Mouse (Mus musculus) liver, embryonic 12.5 days (tissue): ENCODE measurements around the gene Gfm1. TPM values are rescaled to one million over a fixed set of nuclear protein-coding genes. Genes with fewer than 3 reads are reported as not detected.

Experiments
- ATAC-seq: fragments of 200-750 bp; cut with Nextera tagmentation; 2 replicates; pipeline ENCODE4 v1.8.0; 2017; ENCODE audit warnings: moderate number of reproducible peaks, mild to moderate bottlenecking, moderate library complexity
- H3K27ac ChIP-seq: fragments of 300-500 bp; sonication (generic); 2 replicates; pipeline ENCODE4 v1.5.1; 2016; ENCODE audit warnings: mild to moderate bottlenecking
- H3K27me3 ChIP-seq: fragments of 300-500 bp; sonication (generic); replicated peaks from 2 replicates; pipeline ENCODE4 v1.6.1; 2016; ENCODE audit warnings: mild to moderate bottlenecking, moderate library complexity
- H3K36me3 ChIP-seq: fragments of 300-500 bp; sonication (generic); 2 replicates; pipeline ENCODE4 v1.6.1; 2016; ENCODE audit warnings: mild to moderate bottlenecking, moderate library complexity
- H3K4me1 ChIP-seq: fragments of 300-500 bp; sonication (generic); 2 replicates; pipeline ENCODE4 v1.6.1; 2016
- H3K4me2 ChIP-seq: fragments of 300-500 bp; sonication (generic); 2 replicates; pipeline ENCODE4 v1.6.1; 2016; ENCODE audit warnings: mild to moderate bottlenecking, moderate library complexity
- H3K4me3 ChIP-seq: fragments of 300-500 bp; sonication (generic); 2 replicates; pipeline ENCODE4 v1.5.1; 2016; ENCODE audit warnings: mild to moderate bottlenecking, moderate library complexity
- H3K9ac ChIP-seq: fragments of 300-500 bp; sonication (generic); 2 replicates; pipeline ENCODE4 v1.6.1; 2016; ENCODE audit warnings: mild to moderate bottlenecking, moderate library complexity
- H3K9me3 ChIP-seq: fragments of 300-500 bp; sonication (generic); replicated peaks from 2 replicates; pipeline ENCODE4 v1.6.1; 2016; ENCODE audit warnings: mild to moderate bottlenecking, moderate library complexity
- WGBS: fragments of 180-500 bp; shearing (Covaris S2); methylation state at CpG from one replicate; pipeline ENCODE4 v1.1.7; 2016; ENCODE audit not compliant: insufficient replicate concordance; 5-methylcytosine and 5-hydroxymethylcytosine counted together
- polyA plus RNA-seq: library from polyadenylated mRNA; unstranded; fragments of >200 nt; fragmentation: Nextera tagmentation; extraction: Ambion mirVana; gene quantifications from 2 replicates; pipeline ENCODE4 v1.2.1, GENCODE M21; 2016

Gfm1 gene
- polyA plus RNA-seq, 1 experiment from 2014 or later, result 57.3 TPM

DNA sequence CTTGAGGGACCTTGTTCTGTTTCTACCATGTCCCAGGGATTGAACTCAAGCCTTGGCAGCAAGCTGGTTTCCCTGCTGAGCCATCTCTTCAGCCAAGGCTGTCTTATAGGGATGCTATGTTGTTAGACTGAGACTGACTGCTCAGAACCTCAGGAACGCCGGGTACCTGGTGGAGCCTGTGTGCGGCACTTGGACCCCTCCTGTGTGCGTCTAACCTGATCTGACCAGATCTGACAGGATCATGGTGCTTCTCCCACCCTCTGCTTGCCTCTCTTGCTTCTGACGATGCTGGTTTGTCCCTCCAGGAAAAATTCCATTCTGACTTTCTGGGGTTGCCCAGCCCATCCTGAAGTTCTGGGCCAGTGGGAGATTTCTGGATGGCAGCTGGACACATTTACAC, 36.7 kb downstream of the Gfm1 start:
- H3K36me3 ChIP-seq, result peaks cover 36% of the 10 kb centered on the region
- peaks cover 27% of the 10 kb centered on the region for H3K4me1 ChIP-seq
- no peaks in the 10 kb centered on the region for H3K27me3 ChIP-seq
- H3K4me2 ChIP-seq, result no peak overlapping the region
- H3K4me3 ChIP-seq, result no peak overlapping the region
- no peaks in the 10 kb centered on the region for H3K9me3 ChIP-seq
- H3K9ac ChIP-seq, result no peak overlapping the region
- H3K27ac ChIP-seq, result no peak overlapping the region
- ATAC-seq, result no peak
- 83% methylated on average over 5 of the region's 5 CpGs for WGBS

DNA sequence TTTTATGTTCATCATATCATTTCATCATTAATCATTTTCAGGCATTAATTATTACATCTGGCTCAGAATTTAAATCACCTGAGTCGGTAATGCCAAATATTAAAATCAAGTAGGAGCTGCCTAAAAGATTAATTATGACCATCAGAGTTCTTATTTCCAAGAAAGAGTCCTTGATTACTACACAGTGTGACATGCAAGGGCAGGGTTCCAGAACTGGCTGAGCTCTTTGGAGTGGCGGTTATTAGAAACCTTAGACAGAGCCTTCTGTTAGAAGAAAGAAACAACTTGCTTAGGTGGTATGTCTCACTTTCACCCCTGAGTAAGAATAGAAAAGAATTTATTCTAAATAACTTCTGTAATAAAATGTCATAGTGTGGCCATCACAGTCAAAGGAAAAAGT, 37.4 kb downstream of the Gfm1 start:
- Histone ChIP-seq H3K4me1 (peaks cover 34% of the 10 kb centered on the region), H3K36me3 (peaks cover 40% of the 10 kb centered on the region), H3K9me3 (no peaks in the 10 kb centered on the region), H3K27ac (no peak overlapping the region), H3K4me2 (no peak overlapping the region), H3K9ac (no peak overlapping the region), H3K4me3 (no peak overlapping the region), H3K27me3 (no peaks in the 10 kb centered on the region)
- no peak for ATAC-seq
- WGBS, result 83% methylated on average over 2 of the region's 2 CpGs

DNA sequence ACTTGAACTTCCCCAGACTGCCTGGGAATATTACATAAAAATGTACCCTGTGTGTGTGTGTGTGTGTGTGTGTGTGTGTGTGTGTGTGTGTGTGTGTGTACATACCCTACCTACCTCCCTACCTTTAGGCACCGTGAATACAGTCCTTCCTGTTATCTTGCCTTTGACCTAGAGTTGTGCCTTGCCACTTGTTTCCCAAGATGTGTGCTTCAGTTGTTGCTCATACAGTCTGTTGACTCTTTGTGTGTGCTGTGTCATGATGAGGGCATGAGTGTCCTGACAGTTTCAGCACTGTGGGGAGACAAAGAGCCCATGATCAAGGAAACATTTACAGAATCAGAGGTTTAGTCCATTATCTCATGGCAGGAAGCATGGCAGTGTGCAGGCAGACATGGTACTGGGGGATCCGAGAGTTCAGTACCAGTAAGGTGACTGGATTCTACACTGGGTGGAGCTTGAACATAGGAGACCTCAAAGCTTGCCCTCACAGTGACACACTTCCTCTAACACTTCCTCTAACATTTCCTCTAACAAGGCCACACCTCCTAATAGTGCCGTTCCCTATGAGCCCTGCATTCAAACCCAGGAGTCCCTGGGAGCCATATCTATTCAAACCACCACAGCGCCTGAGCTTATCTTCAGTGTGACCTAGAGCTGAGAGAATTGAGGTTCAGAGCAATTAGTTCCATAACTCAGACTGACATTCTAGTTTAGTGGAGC, 41.7 kb downstream of the Gfm1 start:
- ATAC-seq, result peak; percentile 89
- Histone ChIP-seq H3K4me1 (peaks cover 14% of the 10 kb centered on the region), H3K36me3 (peaks cover 67% of the 10 kb centered on the region), H3K27me3 (no peaks in the 10 kb centered on the region), H3K4me2 (no peak overlapping the region; the same call in 1 of the 2 replicates), H3K9ac (no peak overlapping the region), H3K27ac (peak overlapping the region; percentile 56; the same call in 1 of the 2 replicates), H3K9me3 (no peaks in the 10 kb centered on the region), H3K4me3 (no peak overlapping the region)
- WGBS, result 45% methylated on average over 4 of the region's 4 CpGs

DNA sequence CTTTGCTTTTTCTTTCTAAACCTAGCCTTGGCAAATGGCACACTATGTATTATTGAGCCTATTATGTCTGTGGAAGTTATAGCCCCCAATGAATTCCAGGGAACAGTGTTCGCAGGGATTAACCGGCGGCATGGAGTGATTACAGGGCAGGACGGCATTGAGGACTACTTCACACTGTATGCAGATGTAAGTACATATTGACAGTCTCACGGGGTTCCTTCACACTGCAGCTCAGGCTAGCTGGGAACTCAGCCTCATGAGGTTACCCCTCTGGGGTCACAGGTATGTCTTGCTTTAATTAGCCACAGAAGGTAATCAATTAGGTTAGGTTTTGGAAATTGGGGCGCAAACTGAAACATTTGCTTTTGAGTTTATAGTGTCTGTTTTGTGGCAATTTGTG, 43.5 kb downstream of the Gfm1 start:
- H3K36me3 ChIP-seq, result peaks cover 65% of the 10 kb centered on the region
- H3K9ac ChIP-seq, result no peak overlapping the region
- no peak overlapping the region for H3K27ac ChIP-seq
- no peaks in the 10 kb centered on the region for H3K27me3 ChIP-seq
- ATAC-seq, result no peak
- H3K4me1 ChIP-seq, result peaks cover 14% of the 10 kb centered on the region
- WGBS, result 87% methylated on average over 6 of the region's 6 CpGs
- H3K4me2 ChIP-seq, result no peak overlapping the region
- H3K9me3 ChIP-seq, result no peaks in the 10 kb centered on the region
- H3K4me3 ChIP-seq, result no peak overlapping the region

DNA sequence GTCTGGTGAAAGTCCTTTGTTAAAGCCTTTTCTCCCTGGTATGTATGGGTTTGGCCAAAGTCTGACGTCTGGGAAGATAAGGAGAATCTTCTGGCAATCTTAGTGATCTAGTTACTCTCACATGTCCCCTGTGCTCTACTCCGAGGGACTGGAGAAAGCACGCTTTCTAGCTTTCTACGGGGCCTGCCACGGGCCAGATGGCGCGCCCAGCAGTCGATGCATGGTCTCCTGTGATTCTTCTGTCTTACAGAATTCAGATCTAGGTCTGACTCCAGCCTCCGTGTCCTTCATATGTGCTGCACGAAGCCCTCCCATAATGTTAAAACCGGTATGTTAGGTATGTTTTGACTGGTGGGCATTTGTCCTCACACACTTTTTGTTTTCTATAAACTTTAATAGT, 49.9 kb downstream of the Gfm1 start:
- H3K4me1 ChIP-seq, result no peaks in the 10 kb centered on the region
- H3K27ac ChIP-seq, result no peak overlapping the region
- peaks cover 30% of the 10 kb centered on the region for H3K36me3 ChIP-seq
- no peak overlapping the region for H3K4me2 ChIP-seq
- no peak for ATAC-seq
- H3K27me3 ChIP-seq, result no peaks in the 10 kb centered on the region
- no peaks in the 10 kb centered on the region for H3K9me3 ChIP-seq
- H3K9ac ChIP-seq, result no peak overlapping the region
- H3K4me3 ChIP-seq, result no peak overlapping the region
- 85% methylated on average over 11 of the region's 11 CpGs for WGBS

DNA sequence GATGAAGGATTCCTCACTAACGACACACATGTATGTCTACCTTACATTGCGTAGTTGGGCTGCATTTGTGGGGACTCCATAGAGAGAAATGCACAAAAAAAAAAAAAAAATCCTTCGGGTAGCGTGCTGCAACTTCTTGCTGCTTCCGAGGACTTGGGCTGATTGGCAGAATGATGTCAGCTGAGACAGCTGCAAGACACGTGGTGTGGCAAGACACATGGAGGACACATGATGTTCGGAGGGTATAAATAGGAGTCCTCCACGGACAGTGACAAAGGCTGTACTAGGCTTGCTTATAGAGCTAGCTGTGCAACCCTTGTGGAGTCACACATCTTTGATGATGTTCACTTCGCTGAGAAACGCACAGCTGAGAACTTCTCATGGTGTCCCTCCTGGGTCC, 52.5 kb downstream of the Gfm1 start:
- H3K36me3 ChIP-seq, result 0 out of 2 replicates have a peak, but pooled peaks cover 8% of the 10 kb centered on the region
- no peaks in the 10 kb centered on the region for H3K27me3 ChIP-seq
- no peak for ATAC-seq
- no peak overlapping the region for H3K4me2 ChIP-seq
- no peaks in the 10 kb centered on the region for H3K4me1 ChIP-seq
- H3K9me3 ChIP-seq, result no peaks in the 10 kb centered on the region
- H3K27ac ChIP-seq, result no peak overlapping the region
- H3K4me3 ChIP-seq, result no peak overlapping the region
- 74% methylated on average over 10 of the region's 10 CpGs for WGBS
- H3K9ac ChIP-seq, result no peak overlapping the region

DNA sequence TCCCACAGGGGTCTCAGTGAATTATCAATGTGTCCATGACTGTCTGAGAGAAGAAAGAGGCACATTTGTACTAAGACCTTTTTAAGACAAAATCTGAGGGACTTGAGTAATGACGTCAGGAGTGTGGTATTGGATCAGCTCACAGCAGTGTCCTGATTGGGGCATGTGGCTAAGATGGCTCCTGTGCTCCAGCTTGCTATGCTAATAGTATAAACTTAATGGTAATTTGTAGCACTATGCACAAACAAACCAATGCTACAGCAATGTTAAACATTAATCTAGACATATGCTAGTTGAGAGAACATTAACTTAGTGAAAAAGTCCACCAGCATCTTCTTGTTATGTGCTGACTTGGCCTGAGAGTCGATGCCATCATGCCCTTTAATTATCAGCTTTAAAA, 55.3 kb downstream of the Gfm1 start:
- H3K9me3 ChIP-seq, result no peaks in the 10 kb centered on the region
- no peaks in the 10 kb centered on the region for H3K36me3 ChIP-seq
- no peaks in the 10 kb centered on the region for H3K4me1 ChIP-seq
- ATAC-seq, result no peak
- H3K9ac ChIP-seq, result no peak overlapping the region
- no peak overlapping the region for H3K27ac ChIP-seq
- no peak overlapping the region for H3K4me2 ChIP-seq
- no peak overlapping the region for H3K4me3 ChIP-seq
- no peaks in the 10 kb centered on the region for H3K27me3 ChIP-seq
- WGBS, result 67% methylated on average over 2 of the region's 2 CpGs

DNA sequence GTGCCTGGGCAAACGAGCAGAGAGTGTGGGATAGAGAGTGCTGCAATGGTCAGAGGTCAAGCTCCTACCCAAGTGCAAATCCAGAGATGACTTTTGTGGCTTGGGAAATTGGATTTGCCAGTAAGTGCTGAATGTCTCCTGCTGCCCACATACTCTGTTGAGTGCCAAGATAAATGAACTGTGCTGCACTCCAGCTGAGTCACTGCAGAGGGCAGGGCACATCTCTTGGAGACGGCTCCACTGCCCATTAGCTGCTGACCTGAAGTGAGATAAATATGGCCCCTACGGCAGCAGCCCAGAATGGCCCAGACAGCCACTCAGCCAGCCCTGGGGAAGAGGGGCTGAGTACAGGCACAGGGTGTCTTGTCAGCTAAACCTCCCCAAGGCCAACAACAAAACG, 60.3 kb downstream of the Gfm1 start:
- Histone ChIP-seq H3K36me3 (no peaks in the 10 kb centered on the region), H3K27me3 (no peaks in the 10 kb centered on the region), H3K4me2 (no peak overlapping the region), H3K4me3 (no peak overlapping the region), H3K27ac (no peak overlapping the region), H3K9me3 (no peaks in the 10 kb centered on the region), H3K9ac (no peak overlapping the region), H3K4me1 (no peaks in the 10 kb centered on the region)
- no peak for ATAC-seq
- WGBS, result 44% methylated on average over 4 of the region's 4 CpGs

DNA sequence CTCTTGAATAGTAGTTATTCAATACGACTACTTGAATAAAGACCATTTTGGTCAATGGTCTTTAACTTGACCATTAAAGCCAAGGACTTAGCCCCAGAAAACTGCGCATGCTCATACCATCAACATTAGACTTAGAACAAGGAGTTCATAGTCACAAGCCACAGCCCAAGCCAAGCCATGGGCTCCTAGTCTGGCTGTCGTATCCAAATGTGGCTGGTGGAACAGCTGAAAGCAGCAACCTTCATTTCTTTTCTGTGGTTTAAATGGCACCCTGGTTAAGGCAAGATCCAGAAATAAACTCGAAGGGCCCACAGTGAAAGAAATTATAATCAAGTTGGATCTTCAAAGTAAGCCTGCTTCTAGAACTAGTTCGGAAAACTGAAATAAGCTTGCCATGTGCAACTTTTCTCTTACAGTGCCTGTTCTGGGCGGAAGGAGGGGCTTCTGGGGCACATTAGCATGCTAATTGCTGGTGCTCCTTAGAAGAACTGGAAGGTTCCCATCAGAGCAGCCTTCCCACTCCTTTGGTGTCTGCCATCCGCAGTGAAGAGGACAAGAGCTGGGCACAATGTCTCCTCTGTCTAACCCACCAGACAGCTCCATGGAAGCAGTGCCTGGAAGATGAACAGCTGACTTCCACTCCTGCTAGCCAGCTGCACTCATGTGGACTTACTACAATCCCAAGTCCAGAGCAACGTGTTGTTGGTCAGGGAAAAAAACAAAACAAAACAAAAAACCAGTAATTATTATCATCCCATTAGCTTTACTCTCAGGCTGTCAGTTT, 62.4 kb downstream of the Gfm1 start:
- no peak overlapping the region for H3K4me3 ChIP-seq
- 67% methylated on average over 8 of the region's 8 CpGs for WGBS
- no peaks in the 10 kb centered on the region for H3K4me1 ChIP-seq
- no peaks in the 10 kb centered on the region for H3K36me3 ChIP-seq
- no peaks in the 10 kb centered on the region for H3K9me3 ChIP-seq
- H3K4me2 ChIP-seq, result no peak overlapping the region
- H3K27me3 ChIP-seq, result no peaks in the 10 kb centered on the region
- H3K9ac ChIP-seq, result no peak overlapping the region
- H3K27ac ChIP-seq, result no peak overlapping the region
- ATAC-seq, result no peak

DNA sequence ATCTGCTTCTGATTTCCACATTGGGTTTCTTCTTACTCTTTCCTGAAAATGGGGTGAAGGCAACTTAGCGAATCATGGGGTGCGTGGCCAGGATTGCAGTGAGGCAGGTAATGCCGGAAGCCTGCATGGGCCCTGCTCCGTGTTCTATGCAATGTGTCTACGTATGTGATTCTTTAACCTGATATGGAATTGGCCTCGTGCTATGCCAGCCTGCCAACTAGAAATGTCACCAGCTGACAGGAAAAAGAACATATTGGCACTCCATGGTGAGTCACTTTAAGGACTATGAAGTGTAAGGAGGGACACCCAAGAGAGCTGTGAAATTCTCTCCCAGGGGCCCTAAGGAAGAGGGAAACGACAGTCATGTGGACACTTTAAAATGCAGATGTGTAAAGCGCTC, 63.2 kb downstream of the Gfm1 start:
- H3K27me3 ChIP-seq, result no peaks in the 10 kb centered on the region
- no peaks in the 10 kb centered on the region for H3K4me1 ChIP-seq
- no peaks in the 10 kb centered on the region for H3K36me3 ChIP-seq
- H3K9me3 ChIP-seq, result no peaks in the 10 kb centered on the region
- 75% methylated on average over 8 of the region's 8 CpGs for WGBS
- H3K9ac ChIP-seq, result no peak overlapping the region
- no peak overlapping the region for H3K4me2 ChIP-seq
- H3K27ac ChIP-seq, result no peak overlapping the region
- no peak for ATAC-seq
- H3K4me3 ChIP-seq, result no peak overlapping the region

DNA sequence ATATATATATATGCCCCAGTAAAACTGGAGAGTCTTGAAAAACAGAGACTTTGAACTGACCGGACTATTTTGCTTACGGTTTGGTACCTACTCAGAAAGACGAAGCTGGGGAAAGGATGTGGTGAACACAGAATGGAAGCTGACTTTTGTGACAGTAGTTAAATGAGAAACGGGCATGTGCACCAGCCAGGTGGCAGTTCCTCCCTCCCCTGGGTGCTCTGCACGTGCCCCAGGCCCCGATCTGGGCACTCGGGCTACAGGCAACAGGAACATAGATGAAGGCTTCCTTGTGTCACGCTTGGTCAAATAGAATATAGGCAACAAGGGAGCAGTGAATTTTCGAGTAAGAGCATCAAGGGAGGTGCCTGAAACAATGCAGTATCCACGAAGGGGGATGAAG, 66.4 kb downstream of the Gfm1 start:
- no peak for ATAC-seq
- Histone ChIP-seq H3K4me2 (no peak overlapping the region), H3K4me3 (no peak overlapping the region), H3K9me3 (no peaks in the 10 kb centered on the region; the same call in 1 of the 2 replicates), H3K4me1 (0 out of 2 replicates have a peak, but pooled peaks cover 8% of the 10 kb centered on the region), H3K27ac (no peak overlapping the region), H3K9ac (no peak overlapping the region), H3K36me3 (no peaks in the 10 kb centered on the region), H3K27me3 (no peaks in the 10 kb centered on the region)
- WGBS, result 76% methylated on average over 10 of the region's 10 CpGs

DNA sequence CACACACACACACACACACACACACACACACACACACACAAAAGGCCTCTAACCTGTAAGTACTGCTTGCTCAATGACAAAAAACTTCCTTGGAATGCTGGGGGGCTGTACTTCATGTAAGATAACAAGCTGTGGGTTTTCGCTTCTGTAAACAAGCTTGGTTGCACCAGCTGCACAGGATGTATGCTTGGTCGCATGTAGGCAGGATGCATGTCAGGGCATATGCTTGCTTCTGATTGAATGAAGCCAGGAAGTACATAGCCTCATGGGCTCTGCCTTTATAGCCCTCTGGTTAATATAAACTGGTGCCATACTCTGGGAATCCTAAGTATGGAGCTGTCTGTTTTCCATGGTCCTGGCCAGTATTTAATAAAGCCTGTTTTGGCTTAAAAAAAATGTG, 68.1 kb downstream of the Gfm1 start:
- Histone ChIP-seq H3K27ac (no peak overlapping the region), H3K36me3 (no peaks in the 10 kb centered on the region), H3K4me1 (0 out of 2 replicates have a peak, but pooled peaks cover 8% of the 10 kb centered on the region), H3K4me3 (no peak overlapping the region), H3K9ac (no peak overlapping the region), H3K4me2 (no peak overlapping the region), H3K9me3 (no peaks in the 10 kb centered on the region; the same call in 1 of the 2 replicates), H3K27me3 (no peaks in the 10 kb centered on the region)
- no peak for ATAC-seq
- 77% methylated on average over 2 of the region's 2 CpGs for WGBS
